Mouse (Mus musculus) thymus, postnatal 36 days (tissue): ENCODE results near the gene Ap2b1.
"Not testable (repeated sequence)": the region's sequence is repeated elsewhere in the genome, so short reads cannot be mapped to it uniquely, and the experiment has no call there.

Experiments used
- DNase-seq, 2 experiments: peaks; one replicate each; pipeline ENCODE4 v3.0.0; 2022; ENCODE audit warnings: mixed read lengths in 2 of 2

Gene Ap2b1

DNA sequence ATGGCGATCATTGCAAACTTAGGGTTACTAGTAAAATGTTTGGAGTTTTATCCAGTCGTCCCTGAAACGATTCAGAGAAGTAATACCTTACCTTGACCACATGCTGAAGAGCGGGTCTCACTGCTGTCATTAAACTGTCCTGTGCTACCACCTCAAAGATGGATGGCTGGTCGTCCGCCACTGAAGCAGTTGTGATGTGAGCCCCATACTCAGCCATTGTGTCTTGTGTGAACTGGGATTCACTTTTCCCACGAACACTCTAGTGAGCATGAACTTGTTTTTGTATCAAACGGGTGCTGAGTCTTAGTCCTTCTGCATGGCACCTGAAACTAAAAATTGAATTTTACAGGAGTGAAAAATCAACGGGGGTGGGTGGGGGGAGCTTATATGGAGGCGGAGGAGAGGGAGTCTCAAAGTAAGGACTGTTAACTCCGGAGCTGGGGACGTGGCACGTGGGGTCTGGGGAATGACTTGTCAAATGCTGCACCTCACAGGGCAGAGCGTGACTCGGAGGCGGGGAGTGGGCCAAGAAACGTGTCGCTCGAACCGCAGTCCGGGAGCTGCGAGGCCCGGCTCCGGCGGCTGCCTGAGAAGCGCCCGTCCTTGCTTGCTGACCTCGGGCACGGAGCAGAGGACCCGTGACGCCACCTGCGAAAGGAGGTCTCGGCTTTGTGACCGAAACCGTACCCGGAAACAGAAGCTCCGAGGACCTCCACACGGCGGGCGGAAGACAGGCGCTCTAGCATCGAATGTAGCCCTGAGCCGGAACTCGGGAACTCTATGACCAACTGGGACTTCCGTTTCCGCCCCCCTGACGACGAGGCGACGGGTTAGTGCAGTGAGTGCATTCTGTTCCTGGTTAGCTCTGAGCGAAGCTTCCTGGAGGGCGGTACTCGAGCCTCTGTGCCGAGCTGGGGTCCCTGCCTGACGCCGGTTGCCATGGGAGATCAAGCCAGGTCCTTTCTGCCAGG, at the start of gene Ap2b1:
Gene Ap2b1, plus strand, starts transcription at position 800 of the 971 bp plus-strand sequence.
- DNase-seq = peak; percentile 93 to 96

DNA sequence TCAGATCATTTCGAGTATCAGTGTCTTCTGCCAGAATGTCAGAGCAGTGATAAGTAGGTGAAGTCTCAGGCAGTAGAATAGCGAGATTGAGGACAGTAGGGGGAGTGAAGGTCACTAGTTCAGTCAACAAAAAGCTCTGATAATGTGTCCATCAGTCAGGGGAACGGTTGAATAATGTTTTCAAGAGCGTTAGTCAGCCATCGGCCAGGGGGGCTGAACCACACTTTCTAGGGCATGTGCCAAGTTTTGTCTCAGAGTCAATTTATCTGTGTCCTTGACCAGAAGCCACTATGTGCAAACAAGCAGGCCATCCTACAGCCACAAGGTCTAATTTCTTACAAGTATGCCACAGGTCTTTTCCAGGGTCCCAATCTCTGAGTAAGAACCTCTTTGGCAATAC, 41.6 kb upstream of the Ap2b1 start:
- DNase-seq = not testable (repeated sequence)

DNA sequence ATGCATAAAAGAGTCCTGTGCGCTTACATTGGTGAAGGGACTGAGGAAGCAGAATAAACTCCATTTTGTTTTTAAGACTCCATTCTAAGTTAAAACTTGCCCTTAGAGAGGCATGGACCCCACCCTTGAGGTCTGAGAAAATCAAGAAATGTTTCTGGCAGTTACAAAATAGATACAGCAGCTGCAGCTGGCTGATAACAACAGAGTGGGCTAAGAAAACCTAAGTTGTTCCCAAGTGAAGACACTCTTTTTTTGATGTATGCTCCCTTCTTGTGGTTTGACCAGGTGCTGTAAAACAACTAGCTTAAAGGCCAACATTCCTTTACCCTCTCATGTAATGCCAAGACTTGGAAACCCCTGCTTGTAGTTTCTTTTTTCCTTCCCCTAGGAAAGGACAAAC, 36.2 kb upstream of the Ap2b1 start:
- peak; percentile 11 to 29 for DNase-seq

DNA sequence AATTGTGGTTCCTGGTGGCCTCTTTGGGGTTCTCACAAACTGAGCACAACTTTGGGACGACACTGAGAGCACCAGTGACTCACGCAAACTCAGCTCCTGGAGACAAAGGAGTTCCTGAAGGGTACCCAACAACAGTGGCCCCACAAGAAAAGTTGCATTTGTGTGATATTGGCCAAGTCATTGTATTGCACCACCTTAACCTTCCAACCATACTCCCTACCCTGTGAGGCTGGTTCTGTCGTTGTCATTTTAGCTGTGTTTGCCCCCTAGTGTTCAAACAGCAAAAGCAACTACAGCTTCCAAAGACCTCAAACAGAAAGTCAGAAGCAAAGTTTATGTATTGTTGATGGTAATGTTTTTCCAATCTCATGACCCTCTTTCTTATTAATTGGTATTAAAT, 35.7 kb upstream of the Ap2b1 start:
- peak; percentile 14 to 23 for DNase-seq

- DNase-seq = no peak
Observed at GRCm38 (mm10) chr11:83270842-83271150, 28.0 kb upstream of the Ap2b1 start.

GRCm38 (mm10) chr11:83271151-83271950, 27.5 kb upstream of the Ap2b1 start:
- DNase-seq = peak; percentile 81 to 84

- DNase-seq = peak; percentile 26 to 48
Observed at GRCm38 (mm10) chr11:83271951-83272843, 26.6 kb upstream of the Ap2b1 start.

- no peak for DNase-seq
Observed at GRCm38 (mm10) chr11:83276251-83276650, 22.6 kb upstream of the Ap2b1 start.

GRCm38 (mm10) chr11:83279024-83279423, 19.8 kb upstream of the Ap2b1 start:
- no peak for DNase-seq

GRCm38 (mm10) chr11:83279691-83280090, 19.1 kb upstream of the Ap2b1 start:
- no peak for DNase-seq

- no peak for DNase-seq
Observed at GRCm38 (mm10) chr11:83282084-83282483, 16.7 kb upstream of the Ap2b1 start.

GRCm38 (mm10) chr11:83285627-83286026, 13.2 kb upstream of the Ap2b1 start:
- no peak for DNase-seq

DNA sequence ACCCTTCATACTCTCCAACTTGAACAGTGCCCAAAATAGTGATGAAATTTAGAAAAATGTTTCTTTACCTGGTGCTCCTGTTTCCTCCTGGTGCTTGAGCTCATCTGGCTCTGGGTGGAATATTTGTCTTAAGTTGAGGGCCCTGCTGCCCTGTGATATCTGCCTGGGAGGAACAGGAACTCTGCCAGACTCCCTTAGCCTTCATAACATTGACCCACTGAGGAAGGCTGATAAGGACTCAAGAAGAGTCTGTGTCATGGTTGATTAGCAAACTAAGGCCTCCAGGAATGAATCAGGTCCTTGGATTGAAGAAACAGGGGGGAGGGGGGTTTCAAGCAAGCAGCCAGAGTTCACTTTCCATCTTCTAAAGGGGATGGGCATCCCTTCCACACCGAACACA, 12.3 kb upstream of the Ap2b1 start, which contains the start of gene Slfn14:
Gene Slfn14, minus strand, starts transcription at position 161 of the 400 bp plus-strand sequence.
- DNase-seq = no peak

DNA sequence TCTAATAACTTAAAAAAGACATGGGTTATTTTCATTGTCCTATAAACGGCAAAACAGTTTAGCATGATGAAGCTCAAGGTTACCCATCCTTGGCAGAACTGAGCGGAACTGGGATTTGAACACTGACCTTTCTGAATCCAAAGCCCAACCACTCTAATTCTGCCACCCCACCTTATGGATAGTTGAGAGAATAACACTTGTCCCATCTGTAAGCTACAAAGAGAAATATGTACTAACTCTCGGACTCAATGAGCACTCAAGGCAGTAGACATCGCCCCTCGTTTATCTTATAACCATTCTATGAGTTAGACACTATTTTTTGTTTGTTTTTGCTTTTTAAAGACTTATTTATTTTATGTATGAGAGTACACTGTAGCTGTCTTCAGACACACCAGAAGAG, 9.8 kb upstream of the Ap2b1 start:
- DNase-seq = no peak

DNA sequence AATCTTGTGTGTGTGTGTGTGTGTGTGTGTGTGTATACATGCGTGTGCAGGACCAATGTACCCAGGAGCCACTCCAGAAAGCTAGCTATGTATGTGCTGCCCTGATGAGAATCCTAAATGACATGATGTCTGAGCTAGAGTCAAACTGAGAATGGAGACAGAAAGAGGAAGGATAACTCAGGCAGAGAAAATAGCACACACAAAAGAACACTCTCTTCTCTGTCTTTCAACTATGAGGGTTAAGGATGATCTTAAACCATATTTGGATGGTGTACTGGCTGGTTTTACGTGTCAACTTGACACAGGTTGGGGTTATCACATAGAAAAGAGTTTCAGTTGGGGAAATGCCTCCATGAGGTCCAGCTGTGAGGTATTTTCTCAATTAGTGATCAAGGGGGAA, 9.2 kb upstream of the Ap2b1 start:
- DNase-seq = no peak

- DNase-seq = peak; percentile 91 to 95
Observed at GRCm38 (mm10) chr11:83291375-83292250, 7.2 kb upstream of the Ap2b1 start.

DNA sequence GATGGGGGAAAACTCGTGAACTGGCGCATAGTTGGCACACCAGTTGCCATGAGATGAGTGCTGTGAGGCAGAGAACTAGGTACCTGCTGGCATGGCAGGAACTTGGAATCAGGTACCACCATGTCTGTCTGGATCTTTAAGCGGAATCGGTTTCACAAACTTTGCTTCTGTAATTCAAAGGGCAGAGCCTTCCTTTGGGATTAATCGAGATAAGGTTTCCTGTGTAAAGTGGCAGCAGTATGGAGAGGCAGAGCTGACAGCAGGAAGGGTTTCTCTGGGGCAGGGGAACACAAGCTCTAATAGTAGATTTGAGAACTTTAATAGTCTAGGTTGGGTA, 6.6 kb upstream of the Ap2b1 start:
- no peak for DNase-seq

DNA sequence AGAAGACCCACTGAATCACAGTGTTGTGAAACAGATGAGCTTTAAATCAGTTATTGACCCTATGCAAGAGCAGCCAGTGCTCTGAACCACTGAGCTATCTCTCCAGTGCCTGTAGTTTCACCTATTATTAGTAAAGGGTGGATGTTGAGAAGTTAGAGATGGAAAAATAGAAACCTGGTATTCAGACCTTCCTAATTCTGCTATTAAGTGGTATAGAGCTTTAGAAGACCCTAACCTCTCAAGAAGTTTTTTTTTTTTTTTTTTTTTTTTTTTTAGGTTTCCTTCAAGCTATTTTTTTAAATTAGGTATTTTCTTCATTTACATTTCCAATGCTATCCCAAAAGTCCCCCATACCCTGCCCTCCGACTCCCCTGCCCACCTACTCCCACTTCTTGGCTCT, 5.6 kb upstream of the Ap2b1 start:
- no peak for DNase-seq

- DNase-seq = no peak
Observed at GRCm38 (mm10) chr11:83294133-83294532, 4.7 kb upstream of the Ap2b1 start.

- DNase-seq = peak in 1 of 2 experiments; percentile 9
Observed at GRCm38 (mm10) chr11:83297816-83298215, 1.0 kb upstream of the Ap2b1 start.

GRCm38 (mm10) chr11:83299724-83300123, 900 bp downstream of the Ap2b1 start:
- DNase-seq = no peak

- no peak for DNase-seq
Observed at GRCm38 (mm10) chr11:83301431-83301831, 2.6 kb downstream of the Ap2b1 start.
